Mouse (Mus musculus) C2C12 (cell line): ENCODE measurements around the gene Izumo1r. TPM values are rescaled to one million over a fixed set of nuclear protein-coding genes. Genes with fewer than 3 reads are reported as not detected.

Experiments used
- H3K27me3 ChIP-seq: one replicate; pipeline ENCODE4 v1.6.1; 2011; ENCODE audit not compliant: control insufficient read depth, insufficient read depth, insufficient read length
- H3K36me3 ChIP-seq: one replicate; pipeline ENCODE4 v1.6.1; 2011; ENCODE audit not compliant: control insufficient read depth, insufficient read depth
- H3K4me3 ChIP-seq: one replicate; pipeline ENCODE4 v1.5.1; 2011; ENCODE audit warnings: mild to moderate bottlenecking, control low read depth; ENCODE audit not compliant: poor library complexity, insufficient read depth, severe bottlenecking
- H3K79me2 ChIP-seq: one replicate; pipeline ENCODE4 v1.6.1; 2011; ENCODE audit not compliant: control insufficient read depth, insufficient read depth
- H3K79me3 ChIP-seq: one replicate; pipeline ENCODE4 v1.6.1; 2011; ENCODE audit warnings: low read depth, control low read depth
- H3ac ChIP-seq: one replicate; pipeline ENCODE3; 2011; ENCODE audit warnings: low read depth; ENCODE audit not compliant: control insufficient read depth, insufficient read length
- CEBPB ChIP-seq: IDR thresholded peaks from one replicate; pipeline ENCODE4 v1.6.1; 2011; ENCODE audit warnings: low read depth, mild to moderate bottlenecking, control low read depth, moderate library complexity
- CTCF ChIP-seq: IDR thresholded peaks from one replicate; pipeline ENCODE4 v1.5.1; 2011; ENCODE audit not compliant: control insufficient read depth, insufficient read depth, insufficient read length
- FOSL1 ChIP-seq: IDR thresholded peaks from one replicate; pipeline ENCODE4 v1.8.0; 2011; ENCODE audit warnings: mild to moderate bottlenecking, low read length; ENCODE audit not compliant: poor library complexity, insufficient read depth, severe bottlenecking
- MAX ChIP-seq: IDR thresholded peaks from one replicate; pipeline ENCODE4 v1.6.1; 2011; ENCODE audit warnings: mild to moderate bottlenecking, control low read depth
- MYOD1 ChIP-seq: IDR thresholded peaks from one replicate; pipeline ENCODE4 v1.6.1; 2011; ENCODE audit warnings: low read depth; ENCODE audit not compliant: control insufficient read depth, insufficient read length
- MYOG ChIP-seq: IDR thresholded peaks from one replicate; pipeline ENCODE4 v1.6.1; 2011; ENCODE audit not compliant: control insufficient read depth, insufficient read length; ENCODE audit errors: extremely low read depth
- USF1 ChIP-seq: IDR thresholded peaks from one replicate; pipeline ENCODE4 v1.6.1; 2011; ENCODE audit warnings: low read depth, mild to moderate bottlenecking, control low read depth, moderate library complexity
- polyA plus RNA-seq: library from polyadenylated mRNA; unstranded; fragments of >200 nt; fragmentation: generic; extraction: Trizol; gene quantifications from one replicate; pipeline ENCODE4 v1.2.1, GENCODE M21; 2012; ENCODE audit warnings: missing spikeins

Izumo1r gene
- polyA plus RNA-seq, 1 experiment: not detected

DNA sequence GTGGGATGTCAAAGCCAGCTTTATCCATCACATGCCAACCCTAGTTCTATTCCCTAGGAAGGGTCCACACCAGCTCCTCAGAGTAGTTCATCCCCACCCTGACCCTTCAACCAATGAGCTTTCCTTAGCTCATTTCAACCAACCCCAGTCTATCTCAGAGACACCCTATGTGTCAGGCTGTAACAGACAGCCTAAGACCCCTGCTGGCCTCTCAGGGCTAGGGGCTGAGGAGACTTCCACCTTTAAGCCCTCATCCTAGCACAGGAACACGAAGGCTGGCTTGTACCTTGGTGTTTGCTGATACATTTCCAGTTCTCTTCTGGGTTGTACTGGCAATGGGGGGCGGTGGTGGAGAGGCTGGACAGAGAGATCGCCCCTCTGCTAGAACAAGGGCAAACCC lies 743 bp downstream of the Izumo1r start:
- Histone ChIP-seq H3K79me3 (no peaks in the 10 kb centered on the region), H3K27me3 (peaks cover 25% of the 10 kb centered on the region), H3ac (no peak overlapping the region), H3K36me3 (no peaks in the 10 kb centered on the region), H3K4me3 (no peak overlapping the region), H3K79me2 (no peaks in the 10 kb centered on the region)
- TF ChIP-seq MYOD1 (no peak), CEBPB (no peak), FOSL1 (no peak), CTCF (no peak), USF1 (no peak), MAX (no peak), MYOG (no peak)

GRCm38 (mm10) chr9:14902416-14902815 lies 1.3 kb downstream of the Izumo1r start:
- H3K27me3 ChIP-seq: peaks cover 24% of the 10 kb centered on the region
- no peaks in the 10 kb centered on the region for H3K79me3 ChIP-seq
- H3K79me2 ChIP-seq: no peaks in the 10 kb centered on the region
- TF ChIP-seq MAX: no peak
- TF ChIP-seq FOSL1: no peak
- no peak overlapping the region for H3ac ChIP-seq
- H3K4me3 ChIP-seq: no peak overlapping the region
- no peaks in the 10 kb centered on the region for H3K36me3 ChIP-seq

DNA sequence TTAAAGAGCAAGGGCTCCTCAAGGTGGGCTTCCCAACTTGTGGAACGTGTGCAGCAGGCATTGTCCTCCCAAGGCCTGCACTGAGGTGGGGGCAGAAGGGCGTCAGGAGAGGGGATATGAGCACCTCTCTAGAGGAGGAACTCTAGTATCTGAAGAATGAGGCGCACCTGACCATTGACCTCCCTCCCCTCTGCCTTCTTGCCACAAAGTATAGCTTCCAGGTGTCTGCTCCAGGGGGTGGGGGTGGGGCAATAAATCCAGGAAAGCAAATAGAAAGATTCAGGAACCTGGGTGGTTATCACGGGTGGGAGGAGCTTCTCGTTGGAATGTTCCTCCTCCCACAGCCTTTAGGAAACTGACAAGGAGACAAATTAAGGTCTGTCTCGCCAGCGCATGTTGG lies 2.0 kb downstream of the Izumo1r start:
- peaks cover 23% of the 10 kb centered on the region for H3K27me3 ChIP-seq
- TF ChIP-seq MYOD1 (no peak), MAX (no peak), MYOG (no peak), CTCF (no peak), FOSL1 (no peak), USF1 (no peak), CEBPB (no peak)
- no peak overlapping the region for H3K4me3 ChIP-seq
- H3ac ChIP-seq: no peak overlapping the region
- H3K79me3 ChIP-seq: no peaks in the 10 kb centered on the region
- H3K36me3 ChIP-seq: no peaks in the 10 kb centered on the region
- no peaks in the 10 kb centered on the region for H3K79me2 ChIP-seq

- Histone ChIP-seq H3K4me3 (no peak overlapping the region), H3ac (no peak overlapping the region), H3K79me3 (no peaks in the 10 kb centered on the region), H3K79me2 (no peaks in the 10 kb centered on the region), H3K27me3 (peaks cover 4% of the 10 kb centered on the region), H3K36me3 (no peaks in the 10 kb centered on the region)
- no peak for TF ChIP-seq MYOD1
- TF ChIP-seq MYOG: no peak
- TF ChIP-seq USF1: no peak
- no peak for TF ChIP-seq CTCF
- TF ChIP-seq CEBPB: no peak
- no peak for TF ChIP-seq FOSL1
- TF ChIP-seq MAX: no peak
Observed at GRCm38 (mm10) chr9:14897102-14897501, 6.6 kb downstream of the Izumo1r start.

DNA sequence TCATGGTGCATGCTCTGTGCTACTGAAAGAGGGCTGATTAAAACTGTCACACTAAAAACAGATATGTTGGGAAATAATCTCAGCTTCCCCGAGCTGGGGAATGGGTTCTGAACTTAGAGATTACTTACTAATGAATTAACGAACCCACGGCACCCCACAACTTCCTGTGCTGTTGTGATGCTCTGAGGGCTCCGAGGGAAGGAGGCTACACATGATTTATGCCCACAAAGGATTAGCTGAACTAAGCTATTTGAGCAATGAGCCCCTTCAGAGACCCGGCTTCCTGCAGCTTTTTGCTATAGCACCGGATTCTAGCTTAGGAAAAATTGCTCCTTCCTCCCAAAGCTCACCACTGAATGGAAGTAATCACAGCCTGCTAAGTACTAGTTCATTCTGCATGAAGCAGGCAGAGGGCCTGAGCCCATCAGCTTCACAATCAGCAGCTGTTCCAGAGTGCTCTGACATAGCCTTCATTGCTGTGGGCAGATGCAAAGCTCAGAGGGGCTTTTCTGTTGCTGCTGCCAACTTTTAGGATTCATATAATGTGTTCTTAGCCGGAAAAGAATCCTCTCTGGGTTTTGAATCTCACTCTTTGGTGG lies 8.4 kb downstream of the Izumo1r start:
- no peaks in the 10 kb centered on the region for H3K79me2 ChIP-seq
- H3K36me3 ChIP-seq: no peaks in the 10 kb centered on the region
- no peak overlapping the region for H3K4me3 ChIP-seq
- no peak overlapping the region for H3ac ChIP-seq
- H3K27me3 ChIP-seq: peaks cover 4% of the 10 kb centered on the region
- TF ChIP-seq MAX (no peak), MYOD1 (no peak), MYOG (no peak), CTCF (no peak), CEBPB (no peak), USF1 (no peak), FOSL1 (no peak)
- H3K79me3 ChIP-seq: no peaks in the 10 kb centered on the region

DNA sequence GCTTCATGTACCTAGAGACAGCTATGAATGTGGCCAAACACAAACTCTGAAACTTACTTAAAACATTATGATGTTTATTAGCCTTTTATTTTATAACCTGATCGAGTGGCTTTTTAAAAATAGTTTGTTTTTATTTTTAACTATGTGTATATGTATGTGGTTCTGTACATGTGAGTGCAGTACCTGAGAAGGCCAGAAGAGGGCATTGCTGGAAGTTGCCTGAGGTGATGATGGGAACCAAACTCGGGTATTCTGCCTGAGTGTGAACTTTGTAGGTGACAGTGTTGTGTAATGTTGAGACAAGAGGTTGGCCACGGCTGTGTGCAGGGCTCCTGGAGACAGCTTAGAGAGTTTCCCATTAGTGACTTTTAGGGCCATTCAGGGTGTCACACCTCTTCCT lies 9.1 kb downstream of the Izumo1r start:
- Histone ChIP-seq H3K36me3 (no peaks in the 10 kb centered on the region), H3ac (no peak overlapping the region), H3K79me3 (no peaks in the 10 kb centered on the region), H3K79me2 (no peaks in the 10 kb centered on the region), H3K27me3 (no peaks in the 10 kb centered on the region), H3K4me3 (no peak overlapping the region)
- TF ChIP-seq CTCF (no peak), USF1 (no peak), FOSL1 (no peak), MAX (no peak), MYOG (no peak), CEBPB (no peak), MYOD1 (no peak)
